Mouse (Mus musculus): ENCODE measurements around the gene Itk.

DNA sequence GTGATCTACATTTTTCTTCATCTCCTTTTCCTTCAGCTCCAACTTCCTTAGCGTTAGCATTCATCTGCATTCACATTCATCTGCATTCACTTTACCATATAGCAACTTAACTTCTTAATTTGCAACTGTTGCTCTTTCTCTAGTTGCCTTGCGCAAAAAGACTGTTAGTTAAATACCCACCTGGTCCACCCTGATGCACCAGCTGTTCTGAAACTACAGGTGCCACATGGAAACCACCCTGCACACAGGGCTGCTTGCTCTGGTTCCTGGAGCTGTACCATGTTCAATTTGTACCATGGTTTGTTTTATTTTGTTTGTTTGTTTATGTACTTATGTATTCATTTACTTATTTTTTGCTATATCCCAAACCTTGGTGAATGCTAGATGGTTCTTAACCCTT, 6.4 kb upstream of the Itk start:
- TF ChIP-seq CTCF (IDR thresholded peaks at IDR 0.05; ENCODE audit: control insufficient read depth, insufficient read depth, insufficient replicate concordance, low read depth, low read length) (no peak), POLR2A (IDR thresholded peaks at IDR 0.05; ENCODE audit: control insufficient read depth, low read depth, low read length) (no peak)

All from testis, adult 2 months (tissue).